Mouse (Mus musculus): ENCODE measurements around the gene Ccdc144b.

The Ccdc144b gene

DNA sequence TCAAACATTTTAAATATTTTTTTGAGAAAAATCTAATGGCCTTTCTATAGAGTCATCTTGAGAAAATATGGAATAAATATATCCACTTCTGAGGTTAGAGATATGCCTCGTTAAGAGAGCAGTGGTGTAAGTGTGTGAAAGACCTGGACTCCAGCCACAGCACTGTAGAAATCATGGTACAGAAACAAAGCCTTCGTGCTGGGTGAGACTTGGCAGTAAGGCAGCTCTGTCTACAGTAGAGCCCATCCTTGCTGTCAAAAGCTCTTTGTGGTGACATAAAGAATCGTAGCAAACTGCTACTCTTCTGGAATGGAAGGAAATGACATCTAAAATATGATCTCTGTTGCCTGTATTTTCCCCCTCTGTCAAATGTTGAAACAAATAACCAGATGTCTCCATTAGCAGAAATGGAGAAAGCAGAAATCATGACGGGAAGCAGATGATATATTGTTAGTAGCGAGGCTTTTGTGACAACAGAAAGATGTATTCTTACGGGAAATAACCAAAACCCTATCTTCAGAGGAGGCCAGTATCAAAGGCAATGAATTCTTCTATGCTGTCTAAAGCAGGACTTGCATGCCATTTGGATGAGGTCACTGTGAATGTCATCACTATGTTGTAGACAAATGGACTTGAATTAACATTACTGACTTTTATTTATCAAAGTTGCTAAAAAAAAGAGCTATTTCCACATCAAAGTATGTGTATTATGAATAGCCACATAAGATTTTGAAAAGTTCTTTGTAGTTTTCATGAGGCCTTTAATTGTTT is 21.4 kb downstream of the Ccdc144b start:
- DNase-seq (ENCODE audit: extremely low read depth, low read depth, low spot score) = peak; percentile 42

DNA sequence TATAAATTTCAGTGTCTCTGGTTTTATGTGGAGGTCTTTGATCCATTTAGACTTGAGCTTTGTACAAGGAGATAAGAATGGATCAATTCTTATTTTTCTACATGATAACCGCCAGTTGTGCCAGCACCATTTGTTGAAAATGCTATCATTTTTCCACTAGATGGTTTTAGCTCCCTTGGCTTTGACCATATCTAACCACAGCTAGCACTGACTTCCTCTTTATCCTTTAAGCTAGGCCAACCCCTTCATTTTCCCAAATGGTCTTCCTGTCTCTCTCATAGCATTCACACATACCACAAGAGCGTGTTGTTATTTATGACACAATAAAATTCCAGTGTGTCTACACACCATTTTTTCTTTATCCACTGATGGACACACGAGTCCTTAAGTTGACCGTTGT is 23.4 kb downstream of the Ccdc144b start:
- DNase-seq (ENCODE audit: extremely low read depth, low read depth, low spot score) = no peak

GRCm38 (mm10) chr3:36025732-36026131 is 27.6 kb downstream of the Ccdc144b start:
- DNase-seq (ENCODE audit: extremely low read depth, low read depth, low spot score) = no peak

GRCm38 (mm10) chr3:36011239-36011638 is 42.1 kb downstream of the Ccdc144b start:
- DNase-seq (ENCODE audit: extremely low read depth, low read depth, low spot score) = no peak

DNA sequence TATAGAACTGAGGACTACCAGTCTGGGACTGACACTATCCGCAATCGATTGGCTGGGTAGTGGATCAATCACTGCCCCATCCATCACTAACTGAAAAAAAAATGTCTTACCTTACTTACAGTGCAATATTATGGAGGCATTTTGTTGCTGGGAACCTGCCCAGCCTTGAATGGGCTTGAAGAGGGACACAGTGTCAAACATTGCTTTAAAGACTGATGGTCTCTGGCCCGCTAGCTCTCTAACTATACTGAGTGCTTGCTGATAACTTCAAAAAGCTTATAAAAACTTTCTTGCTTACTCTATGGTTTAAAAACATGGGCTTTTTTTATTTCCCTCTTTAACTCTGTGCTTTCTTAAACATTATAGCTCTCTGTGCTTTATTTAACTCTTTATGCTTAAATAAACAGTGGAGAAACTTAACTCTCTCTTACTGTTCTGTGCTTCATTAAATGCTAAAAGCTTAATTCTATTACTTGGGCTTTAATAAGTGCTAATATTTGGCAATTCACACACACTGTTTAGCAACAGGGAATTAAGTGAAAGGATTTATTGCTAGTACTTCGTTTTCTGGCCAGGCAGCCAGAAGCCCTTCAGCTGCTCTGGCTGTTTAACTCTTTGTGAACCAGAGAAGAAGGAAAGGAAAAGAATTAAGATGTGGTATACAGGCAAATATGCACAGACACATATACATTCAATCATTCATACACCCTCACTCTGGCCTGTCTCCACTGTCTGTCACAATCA is 44.8 kb downstream of the Ccdc144b start:
- no peak for DNase-seq (ENCODE audit: extremely low read depth, low read depth, low spot score)

- DNase-seq (ENCODE audit: extremely low read depth, low read depth, low spot score) = no peak
Observed at GRCm38 (mm10) chr3:36004028-36004895, 49.1 kb downstream of the Ccdc144b start.

- peak; percentile 88 for DNase-seq (ENCODE audit: extremely low read depth, low read depth, low spot score)
Observed at GRCm38 (mm10) chr3:36000275-36001239, 52.8 kb downstream of the Ccdc144b start, which contains the start of gene Mccc1. Gene Mccc1, minus strand, starts transcription at chr3:36000678.

DNA sequence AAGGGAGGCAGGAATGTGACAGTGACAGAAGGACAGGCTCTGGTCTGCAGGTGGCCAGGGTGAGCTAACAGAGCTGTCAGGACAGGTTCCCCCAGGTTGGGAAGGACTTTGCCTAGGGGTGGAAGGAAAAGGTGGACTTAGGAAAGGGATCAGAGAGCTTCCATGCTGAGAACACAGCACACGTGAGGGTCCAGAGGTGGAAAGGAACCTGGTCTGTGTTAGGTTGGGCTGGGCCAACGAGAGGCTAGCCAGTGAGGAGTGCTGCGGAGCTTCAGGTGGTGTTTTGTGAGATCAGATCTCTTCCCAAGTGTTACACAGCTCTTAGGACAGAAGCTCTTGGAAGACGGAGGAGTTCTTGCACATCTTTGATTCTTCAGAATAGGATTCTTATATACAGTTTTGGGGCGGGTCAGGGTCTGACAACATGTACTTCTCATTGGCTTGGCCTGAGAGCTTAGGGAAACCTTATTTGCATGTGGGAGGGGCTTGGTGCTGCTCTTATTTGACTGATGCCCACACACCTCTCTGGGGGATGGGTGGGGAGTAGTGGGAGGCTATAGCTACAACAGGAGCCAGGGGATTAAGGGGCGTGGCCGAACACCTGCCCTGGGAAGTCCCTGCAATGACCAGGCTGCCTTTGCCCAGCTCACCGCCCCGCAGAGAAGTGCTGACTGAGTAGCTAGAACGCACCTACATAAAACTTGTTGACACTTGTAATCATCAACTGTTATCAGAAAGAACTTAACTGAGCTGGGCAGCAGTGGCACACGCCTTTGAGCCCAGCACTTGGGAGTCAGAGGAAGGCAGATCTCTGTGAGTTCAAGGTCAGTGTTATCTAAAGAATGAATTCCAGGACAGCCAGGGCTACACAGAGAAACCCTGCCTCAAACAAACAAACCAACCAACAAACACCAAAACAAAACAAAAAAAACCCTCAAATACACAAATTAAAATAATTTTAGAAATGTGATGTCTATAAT is 58.5 kb downstream of the Ccdc144b start:
- DNase-seq (ENCODE audit: extremely low read depth, low read depth, low spot score) = peak; percentile 81

DNA sequence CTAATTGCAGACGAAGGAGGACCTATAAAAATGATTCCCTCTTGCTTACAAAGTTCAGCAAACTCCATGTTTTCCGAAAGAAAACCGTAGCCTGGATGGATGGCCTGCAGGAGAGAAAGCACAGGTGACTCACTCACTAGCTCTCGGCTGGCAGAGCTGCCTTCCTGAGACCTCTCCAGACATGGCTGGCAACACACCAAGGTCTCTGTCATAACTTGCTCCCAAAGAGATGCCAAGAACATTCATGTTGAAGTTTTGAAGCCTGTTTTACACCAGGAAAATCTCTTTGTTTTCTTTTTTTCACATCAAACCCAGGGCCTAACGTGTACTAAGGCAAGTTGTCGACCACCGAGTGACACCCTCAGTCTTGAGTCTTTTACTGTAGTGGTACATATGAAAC is 62.6 kb downstream of the Ccdc144b start:
- no peak for DNase-seq (ENCODE audit: extremely low read depth, low read depth, low spot score)

DNA sequence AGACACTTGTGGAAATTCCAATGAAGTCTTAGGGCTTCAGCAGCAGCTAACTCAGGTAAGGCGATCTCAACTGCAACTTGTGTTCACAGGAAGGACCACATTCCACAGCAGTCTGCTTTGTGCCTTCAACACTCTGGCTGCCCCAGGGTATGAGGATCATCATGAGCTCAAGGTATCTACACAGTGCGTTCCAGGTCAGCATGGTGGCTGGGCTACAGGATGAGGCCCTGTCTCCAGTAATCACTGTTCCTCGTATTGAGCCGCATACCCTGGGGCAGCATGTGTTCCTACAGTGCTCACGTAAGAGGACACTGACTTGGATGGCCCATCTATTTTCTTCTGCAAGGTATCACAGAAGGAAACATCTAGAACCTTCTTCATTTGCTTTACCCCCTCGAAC is 65.3 kb downstream of the Ccdc144b start:
- DNase-seq (ENCODE audit: extremely low read depth, low read depth, low spot score) = peak; percentile 98

DNA sequence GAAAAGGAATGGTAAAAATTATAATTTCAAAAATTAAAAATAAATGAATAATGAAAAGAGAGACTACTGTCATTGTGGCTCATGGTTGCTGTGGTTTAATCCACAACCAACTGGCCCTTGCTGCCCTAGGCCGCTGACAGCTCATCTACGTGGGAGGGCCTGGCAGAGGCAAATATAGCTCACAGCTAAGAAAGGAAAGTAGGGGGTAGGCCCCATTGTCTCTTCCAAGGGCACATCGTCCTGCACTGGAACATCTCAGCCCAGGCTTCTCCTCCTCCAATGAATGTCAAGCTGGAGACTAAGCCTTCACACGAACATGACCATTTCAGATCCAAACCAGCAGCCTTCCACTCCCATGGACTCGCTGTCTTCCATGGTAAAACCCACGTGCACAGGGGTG is 67.1 kb downstream of the Ccdc144b start:
- no peak for DNase-seq (ENCODE audit: extremely low read depth, low read depth, low spot score)

DNA sequence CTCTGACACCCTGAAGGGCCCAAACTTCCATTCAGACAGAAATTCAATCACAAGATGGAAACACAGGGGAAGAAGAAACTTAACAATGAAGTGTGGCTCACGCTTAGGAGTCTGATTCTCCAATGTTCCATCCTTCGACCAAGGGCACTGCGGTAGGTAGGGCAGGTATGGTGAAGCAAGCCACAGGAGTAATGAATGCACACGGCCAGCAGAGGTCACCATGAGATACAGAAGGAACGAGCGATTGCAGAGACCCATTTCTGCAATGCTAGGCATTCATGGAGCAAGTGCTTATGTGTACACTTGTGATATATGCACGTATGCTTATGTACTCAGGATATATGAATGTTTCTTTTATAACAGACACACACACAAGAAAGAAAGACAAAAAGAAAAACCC is 79.8 kb downstream of the Ccdc144b start:
- DNase-seq (ENCODE audit: extremely low read depth, low read depth, low spot score) = no peak

DNA sequence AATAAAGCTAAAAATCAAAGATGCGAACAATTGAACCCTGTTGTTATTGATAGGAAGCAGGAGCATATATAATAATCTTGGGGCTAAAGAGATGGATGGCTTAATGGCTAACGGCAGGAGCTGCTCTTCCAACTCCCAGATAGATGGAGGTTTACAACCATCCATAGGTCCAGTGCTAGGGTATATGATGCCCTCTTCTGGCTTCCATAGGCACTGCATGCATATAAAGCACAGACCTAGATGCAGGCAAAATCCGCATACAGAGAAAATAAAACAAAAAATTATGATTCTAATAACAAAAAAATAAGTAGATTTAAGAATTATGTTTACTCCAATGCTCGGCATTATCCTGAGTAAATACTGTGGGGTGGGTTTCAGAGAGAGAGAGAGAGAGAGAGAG is 80.4 kb downstream of the Ccdc144b start:
- no peak for DNase-seq (ENCODE audit: extremely low read depth, low read depth, low spot score)

DNA sequence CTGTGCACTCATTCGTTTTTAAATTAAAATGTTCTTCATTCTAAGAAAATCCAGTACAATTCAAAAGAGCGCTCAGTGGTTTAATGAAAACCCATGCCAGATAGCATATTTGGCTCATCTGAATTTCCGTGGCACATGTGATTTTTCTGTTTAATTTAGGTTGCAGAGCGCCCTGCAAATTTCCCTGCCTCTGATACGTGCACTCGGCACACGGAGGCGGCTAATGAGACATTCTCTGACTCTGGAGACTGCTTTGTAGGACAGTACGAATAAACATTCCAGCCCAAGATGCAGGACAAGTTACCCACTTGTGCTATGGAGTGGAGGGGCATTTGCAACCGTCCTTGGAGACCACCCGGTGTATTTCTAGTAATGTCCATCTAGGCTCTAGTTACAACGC is 82.2 kb downstream of the Ccdc144b start:
- DNase-seq (ENCODE audit: extremely low read depth, low read depth, low spot score) = no peak

- no peak for DNase-seq (ENCODE audit: extremely low read depth, low read depth, low spot score)
Observed at GRCm38 (mm10) chr3:35970441-35970840, 82.9 kb downstream of the Ccdc144b start.

DNA sequence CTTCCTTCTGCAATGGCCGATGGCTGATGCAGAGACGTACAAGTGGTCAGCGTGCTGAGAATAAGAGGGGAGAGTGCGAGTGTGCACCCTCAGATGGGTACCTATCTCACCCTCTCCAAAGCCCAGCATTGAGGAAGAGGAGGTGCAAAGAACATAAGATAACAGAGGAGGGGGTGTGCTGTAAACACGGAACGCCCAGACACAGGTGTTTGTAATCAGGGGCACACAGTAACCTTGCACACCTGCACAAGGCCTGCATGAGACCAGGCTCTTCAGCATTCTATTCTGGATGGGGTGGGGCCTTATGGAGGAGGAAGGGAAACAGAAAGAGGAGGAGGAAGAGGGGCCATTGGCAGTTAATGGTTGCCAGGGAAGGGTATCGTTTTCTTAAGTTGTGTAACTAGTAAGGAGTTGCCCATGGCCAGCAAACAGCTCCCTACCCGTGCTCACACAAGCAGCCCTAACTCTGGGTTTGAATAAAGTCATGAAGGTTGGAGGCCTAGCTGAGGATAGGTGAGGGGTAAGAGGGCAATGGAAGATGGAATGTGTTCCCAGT is 85.9 kb downstream of the Ccdc144b start:
- DNase-seq (ENCODE audit: extremely low read depth, low read depth, low spot score) = no peak

- no peak for DNase-seq (ENCODE audit: extremely low read depth, low read depth, low spot score)
Observed at GRCm38 (mm10) chr3:35966493-35966892, 86.9 kb downstream of the Ccdc144b start.

DNA sequence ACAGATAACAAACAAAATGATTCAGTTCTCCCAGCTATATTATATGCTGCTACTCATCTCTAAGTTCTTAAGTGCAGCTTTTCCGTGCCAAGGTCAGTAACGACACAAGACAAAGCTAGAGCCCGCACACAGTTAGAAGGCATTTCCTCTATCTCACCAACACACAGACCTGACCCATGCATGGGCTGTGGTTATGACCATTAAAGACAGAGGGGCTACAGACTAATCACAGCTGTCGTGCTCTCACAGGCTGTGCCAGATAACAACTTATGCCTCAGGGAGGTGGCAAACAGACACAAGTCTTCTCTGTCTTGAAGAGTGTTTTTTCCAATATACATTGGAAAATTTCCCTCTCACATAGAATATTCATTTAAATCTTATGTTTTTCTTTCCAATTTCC is 88.4 kb downstream of the Ccdc144b start:
- DNase-seq (ENCODE audit: extremely low read depth, low read depth, low spot score) = no peak

GRCm38 (mm10) chr3:35963921-35964320 is 89.4 kb downstream of the Ccdc144b start:
- DNase-seq (ENCODE audit: extremely low read depth, low read depth, low spot score) = no peak

Data from fat pad, adult 2 months (tissue).